9 mouse cellular contexts compared by ENCODE assay signal in the genomic region with DNA sequence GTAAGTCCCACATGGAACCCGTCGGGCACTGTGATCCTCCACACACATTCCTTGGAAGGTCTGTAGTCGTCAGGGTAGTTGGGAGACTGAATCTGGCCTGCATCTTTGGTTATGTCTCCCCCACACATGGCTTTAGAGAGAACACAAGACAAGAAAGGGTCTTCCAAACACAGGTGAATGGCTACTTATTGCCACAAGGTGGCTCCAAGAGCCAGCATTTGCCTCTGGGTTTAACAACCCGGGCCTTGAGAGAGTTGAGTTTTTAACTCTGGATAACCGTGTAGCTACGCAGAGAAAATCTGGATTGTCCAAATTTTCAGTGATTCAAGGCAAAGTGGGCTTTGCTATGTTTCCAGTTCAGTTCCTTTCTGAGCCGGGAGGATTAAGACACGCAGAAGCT. TPM values are rescaled to one million over a fixed set of nuclear protein-coding genes. Genes with fewer than 3 reads are reported as not detected.
DNase-seq lines count a peak whose midpoint lies in the region; TF ChIP-seq lines count a peak whose summit lies in the region.
"Had no signal": no experiment of that assay in that cellular context is flagged by ENCODE, and none has a peak within 500 bp of the region (broad histone marks: within the 10 kb centered on the region; RNA-seq: fewer than 3 reads in every experiment).

No protein-coding gene starts in this region.

- no peak for DNase-seq in cerebellum, adult 2 months
- no peak for DNase-seq in cerebellum, adult 8-10 months
- DNase-seq in left cerebral cortex, adult 2 months (ENCODE audit: extremely low spot score in 1 of 2, low spot score in 2 of 2) = peak; percentile 29 to 39
- DNase-seq in left cerebral cortex, adult 11 months (ENCODE audit: low spot score) = no peak
- DNase-seq in ZHBTc4 (ENCODE audit: low read depth, low spot score) = peak; percentile 60
- peak; percentile 27 for DNase-seq in lung, postnatal 10 days
- DNase-seq in yolk sac, embryonic 10.5 days (ENCODE audit: low spot score) = no peak
- DNase-seq in layer of hippocampus, adult 9-11 months = no peak
- DNase-seq: liver, embryonic 13.5 days had no signal

- no peak for TF ChIP-seq POLR2A in cerebellum, adult 2 months (IDR thresholded peaks at IDR 0.05; ENCODE audit: borderline replicate concordance, insufficient read depth, low read length)

- H3K27me3 ChIP-seq in cerebellum, adult 2 months (ENCODE audit: control insufficient read depth, insufficient read depth, low read length) = no peaks in the 10 kb centered on the region; the same call in 1 of the 2 replicates
- H3K27me3 ChIP-seq: liver, embryonic 13.5 days had no signal

- intact Hi-C loops in left cerebral cortex, adult 2 months (cut with DNase I) = loop anchor here (1.0 kb wide), 1 partner anchor 99 kb away; no protein-coding TSS in a partner anchor

- TF ChIP-seq CTCF in cerebellum, adult 2 months (IDR thresholded peaks at IDR 0.05; ENCODE audit: borderline replicate concordance, insufficient read depth, low read depth, low read length) = peak; percentile 56
- TF ChIP-seq CTCF in left cerebral cortex, adult 2 months (IDR thresholded peaks at IDR 0.05) = peak; percentile 83

- no peak overlapping the region for H3K4me3 ChIP-seq in cerebellum, adult 2 months (replicated peaks; ENCODE audit: insufficient read depth, low read depth, low read length)
- no peak overlapping the region for H3K4me3 ChIP-seq in left cerebral cortex, adult 2 months
- H3K4me3 ChIP-seq: liver, embryonic 13.5 days had no signal

- 38% methylated on average over 8 of the region's 8 CpGs for WGBS in cerebellum, adult 2 months

- no peak overlapping the region for H3K27ac ChIP-seq in cerebellum, adult 2 months (ENCODE audit: insufficient read depth, low read length)
- no peak overlapping the region for H3K27ac ChIP-seq in left cerebral cortex, adult 2 months
- H3K27ac ChIP-seq: liver, embryonic 13.5 days had no signal

- H3K4me1 ChIP-seq in cerebellum, adult 2 months (ENCODE audit: control insufficient read depth, insufficient read depth, low read length) = peaks cover 18% of the 10 kb centered on the region
- H3K4me1 ChIP-seq: liver, embryonic 13.5 days had no signal

RNA-seq across cellular contexts. Expression of gene Opalin, which starts 28.0 kb away (rescaled TPM):
- polyA plus RNA-seq in cerebellum, adult 2 months (2012; rRNA removed) = 38.2 and 46.0 TPM in 2 replicates
- 1 to 10 TPM; 5.7 to 6.3 TPM for total RNA-seq in left cerebral cortex, adult 2 months (2021)
- polyA plus RNA-seq: liver, embryonic 13.5 days had no signal

Comparison
In these comparisons a context has a peak if more than half of its experiments do, and no peak if none do; other contexts are left out.
1. DNase-seq: peak in left cerebral cortex, adult 2 months (2 of 2), ZHBTc4 (single experiment) and lung, postnatal 10 days (single experiment); none in cerebellum, adult 2 months (0 of 2), cerebellum, adult 8-10 months (single experiment), left cerebral cortex, adult 11 months (single experiment), yolk sac, embryonic 10.5 days (single experiment) and layer of hippocampus, adult 9-11 months (single experiment).